Mouse (Mus musculus) hindbrain, embryonic 15.5 days (tissue): ENCODE data around the gene Fbxo24. TPM values are rescaled to one million over a fixed set of nuclear protein-coding genes. Genes with fewer than 3 reads are reported as not detected.

ENCODE experiments used
- ATAC-seq: fragments of 200-750 bp; cut with Nextera tagmentation; 2 replicates; pipeline ENCODE4 v1.8.0; 2017; ENCODE audit warnings: low read depth, moderate number of reproducible peaks, moderate TSS enrichment; ENCODE audit not compliant: low FRiP score
- H3K27ac ChIP-seq: fragments of 300-500 bp; sonication (generic); replicated peaks from 2 replicates; pipeline ENCODE4 v1.5.1; 2015; ENCODE audit warnings: mild to moderate bottlenecking, inconsistent platforms
- H3K27me3 ChIP-seq: fragments of 300-500 bp; sonication (generic); 2 replicates; pipeline ENCODE4 v1.6.1; 2015; ENCODE audit warnings: control low read depth, inconsistent platforms
- H3K36me3 ChIP-seq: fragments of 300-500 bp; sonication (generic); 2 replicates; pipeline ENCODE4 v1.6.1; 2015; ENCODE audit warnings: control low read depth, inconsistent platforms
- H3K4me1 ChIP-seq: fragments of 300-500 bp; sonication (generic); replicated peaks from 2 replicates; pipeline ENCODE4 v1.6.1; 2015; ENCODE audit warnings: control low read depth, inconsistent platforms
- H3K4me2 ChIP-seq: fragments of 300-500 bp; sonication (generic); 2 replicates; pipeline ENCODE4 v1.6.1; 2015; ENCODE audit warnings: moderate library complexity, mild to moderate bottlenecking, inconsistent platforms
- H3K4me3 ChIP-seq: fragments of 300-500 bp; sonication (generic); 2 replicates; pipeline ENCODE4 v1.5.1; 2015; ENCODE audit warnings: mild to moderate bottlenecking, inconsistent platforms
- H3K9ac ChIP-seq: fragments of 300-500 bp; sonication (generic); 2 replicates; pipeline ENCODE4 v1.6.1; 2015; ENCODE audit warnings: inconsistent platforms
- H3K9me3 ChIP-seq: fragments of 300-500 bp; sonication (generic); 2 replicates; pipeline ENCODE4 v1.6.1; 2016; ENCODE audit warnings: control low read depth, inconsistent platforms
- WGBS: fragments of 180-500 bp; shearing (Covaris S2); methylation state at CpG from one replicate; pipeline ENCODE4 v1.1.7; 2015; 5-methylcytosine and 5-hydroxymethylcytosine counted together
- polyA plus RNA-seq: library from polyadenylated mRNA; unstranded; fragments of >200 nt; fragmentation: Nextera tagmentation; extraction: Ambion mirVana; gene quantifications from 2 replicates; pipeline ENCODE4 v1.2.1, GENCODE M21; 2015

Gene Fbxo24
- 0.12 and 0.31 TPM in 2 replicates for polyA plus RNA-seq

DNA sequence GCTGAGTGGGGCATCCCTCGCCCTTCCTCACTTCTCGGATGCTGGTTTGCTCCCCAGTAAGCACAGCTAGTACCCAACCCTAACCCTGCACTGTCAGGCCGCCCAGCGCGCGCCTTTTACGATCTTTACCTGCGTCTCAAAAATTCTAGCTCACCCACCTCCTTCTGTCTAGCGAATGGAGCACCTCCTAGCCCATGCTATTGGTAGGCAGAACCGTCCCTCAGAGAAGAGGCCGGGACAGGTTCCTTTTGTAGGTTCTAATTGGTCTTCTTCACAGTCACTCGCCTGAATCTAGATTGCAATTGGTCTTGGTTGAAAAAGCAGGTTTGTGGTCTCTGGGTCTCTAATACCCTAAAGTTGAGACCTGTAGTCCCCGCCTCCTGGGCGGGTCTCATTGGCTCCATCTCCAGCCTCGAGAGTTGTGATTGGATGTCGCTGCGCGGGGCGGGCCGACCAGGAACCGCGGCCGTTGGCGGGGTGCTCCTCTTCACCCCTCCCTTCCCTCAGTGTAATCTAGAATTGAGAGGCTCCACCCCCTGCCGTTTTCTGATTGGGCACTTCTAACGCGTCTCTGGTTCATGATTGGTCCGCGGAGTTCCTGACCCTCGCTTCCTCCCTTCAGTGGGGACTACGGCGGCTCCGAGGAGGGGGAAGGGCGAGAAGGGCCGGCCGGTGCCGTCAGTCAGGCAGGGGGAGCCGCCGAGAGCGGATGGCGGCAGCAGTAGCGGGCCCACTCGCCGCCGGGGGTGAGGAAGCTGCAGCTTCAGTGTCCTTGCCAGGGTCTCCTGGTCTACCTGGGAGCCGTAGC, at the start of gene Fbxo24, which contains the start of the genes Lrch4 and Gm20605:
TSS of gene Fbxo24 (minus strand) at position 505 of the 808 bp plus-strand sequence.
TSS of gene Lrch4 (plus strand) at position 624 of the 808 bp plus-strand sequence.
TSS of gene Gm20605 (plus strand) at position 678 of the 808 bp plus-strand sequence.
- Histone ChIP-seq H3K27me3 (no peaks in the 10 kb centered on the region), H3K4me1 (peaks cover 45% of the 10 kb centered on the region), H3K36me3 (no peaks in the 10 kb centered on the region), H3K9ac (peak within 1 kb of the TSS; percentile 86), H3K9me3 (no peaks in the 10 kb centered on the region), H3K4me3 (peak within 1 kb of the TSS; percentile 83), H3K4me2 (peak within 1 kb of the TSS; percentile 95), H3K27ac (peak within 1 kb of the TSS; percentile 90)
- WGBS, result under 1% methylated on average over 46 of the region's 46 CpGs
- peak; percentile 99 for ATAC-seq

DNA sequence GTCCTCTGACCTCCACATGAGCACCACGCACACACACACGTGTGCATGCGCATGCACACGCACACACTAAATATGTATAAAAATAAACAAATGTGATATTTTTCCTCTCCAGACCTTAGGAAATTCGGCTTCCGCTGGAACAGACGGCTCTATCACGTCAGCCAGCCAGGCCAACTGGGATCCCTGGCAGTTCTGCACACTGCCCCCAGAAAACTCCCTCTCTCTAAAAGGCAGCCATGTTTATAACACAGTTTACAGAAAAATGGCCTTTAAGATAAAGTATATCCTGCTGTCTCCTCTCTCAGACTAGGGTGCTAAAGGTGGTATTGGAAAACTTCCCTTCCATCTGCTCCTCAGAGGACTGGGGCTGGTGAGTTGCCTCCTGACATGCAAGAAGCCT, 49.1 kb upstream of the Fbxo24 start:
- Histone ChIP-seq H3K27me3 (no peaks in the 10 kb centered on the region), H3K36me3 (no peaks in the 10 kb centered on the region), H3K4me3 (no peak overlapping the region), H3K27ac (no peak overlapping the region), H3K9ac (no peak overlapping the region), H3K4me1 (peaks cover 14% of the 10 kb centered on the region), H3K9me3 (no peaks in the 10 kb centered on the region), H3K4me2 (no peak overlapping the region)
- ATAC-seq, result no peak
- 97% methylated on average over 8 of the region's 8 CpGs for WGBS

DNA sequence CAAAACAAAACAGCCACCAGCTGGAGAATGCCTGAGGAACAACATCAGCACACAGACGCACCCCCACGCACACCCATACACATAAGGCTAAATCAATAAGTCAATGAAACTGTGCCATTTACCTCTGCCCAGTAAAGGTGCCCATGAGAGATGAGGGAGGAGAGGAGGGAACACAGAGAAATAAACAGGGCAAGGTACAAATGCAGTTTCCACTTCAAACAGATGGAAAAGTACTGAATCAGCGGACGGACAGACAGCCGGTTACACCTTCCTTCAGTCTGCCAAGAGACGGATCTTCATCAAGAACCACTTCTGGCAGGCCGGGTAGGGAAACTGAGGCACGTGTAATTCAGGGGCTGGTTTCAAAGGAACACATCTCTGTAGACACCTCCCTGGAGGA, 46.0 kb upstream of the Fbxo24 start:
- no peak overlapping the region for H3K9ac ChIP-seq
- no peaks in the 10 kb centered on the region for H3K36me3 ChIP-seq
- no peak overlapping the region for H3K27ac ChIP-seq
- no peak overlapping the region for H3K4me3 ChIP-seq
- H3K27me3 ChIP-seq, result no peaks in the 10 kb centered on the region
- WGBS, result 94% methylated on average over 8 of the region's 8 CpGs
- H3K4me2 ChIP-seq, result no peak overlapping the region
- H3K9me3 ChIP-seq, result no peaks in the 10 kb centered on the region
- no peak for ATAC-seq
- H3K4me1 ChIP-seq, result peaks cover 9% of the 10 kb centered on the region; the same call in 1 of the 2 replicates

DNA sequence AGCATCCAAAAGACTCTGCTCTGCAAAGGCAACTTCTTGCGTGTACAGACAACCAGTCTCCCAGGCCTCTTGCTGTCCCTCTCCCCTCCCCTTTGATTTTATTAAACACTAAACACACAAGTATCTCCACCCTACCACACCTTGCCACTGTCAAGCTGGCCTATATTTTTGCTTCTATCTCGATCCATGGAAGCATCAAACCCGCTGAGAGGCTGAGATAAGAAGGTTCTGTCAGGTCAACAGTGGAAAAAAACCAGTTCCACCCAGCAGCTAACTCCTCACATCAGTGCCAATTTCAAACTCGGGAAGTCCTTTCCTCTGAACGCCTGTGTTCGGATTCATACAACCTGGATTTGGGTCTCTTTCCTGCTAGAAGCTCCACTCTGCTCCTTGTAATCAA, 44.2 kb upstream of the Fbxo24 start:
- no peaks in the 10 kb centered on the region for H3K27me3 ChIP-seq
- no peak overlapping the region for H3K9ac ChIP-seq
- no peak overlapping the region for H3K27ac ChIP-seq
- H3K4me1 ChIP-seq, result peaks cover 9% of the 10 kb centered on the region; the same call in 1 of the 2 replicates
- no peaks in the 10 kb centered on the region for H3K9me3 ChIP-seq
- ATAC-seq, result no peak
- H3K4me2 ChIP-seq, result no peak overlapping the region
- H3K4me3 ChIP-seq, result no peak overlapping the region
- no peaks in the 10 kb centered on the region for H3K36me3 ChIP-seq
- 93% methylated on average over 6 of the region's 6 CpGs for WGBS

DNA sequence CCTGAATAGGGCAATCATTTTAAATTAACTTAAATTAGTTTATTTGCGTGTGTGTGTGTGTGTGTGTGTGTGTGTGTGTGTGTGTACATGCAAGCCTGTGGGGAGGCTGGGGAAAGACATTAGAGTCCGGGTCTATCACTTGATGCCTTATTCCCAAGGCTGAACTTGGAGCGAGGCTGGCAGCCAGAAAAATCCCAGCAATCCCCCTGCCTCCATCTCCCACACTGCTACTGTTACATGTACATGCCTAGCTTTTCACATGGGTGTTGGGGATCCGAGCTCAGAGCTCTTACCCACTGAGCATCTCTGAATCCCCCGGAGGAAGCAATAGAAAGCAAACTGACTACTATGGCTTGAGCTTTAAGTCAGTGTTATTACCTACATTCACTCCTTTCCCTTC, 43.6 kb upstream of the Fbxo24 start:
- H3K9ac ChIP-seq, result no peak overlapping the region

DNA sequence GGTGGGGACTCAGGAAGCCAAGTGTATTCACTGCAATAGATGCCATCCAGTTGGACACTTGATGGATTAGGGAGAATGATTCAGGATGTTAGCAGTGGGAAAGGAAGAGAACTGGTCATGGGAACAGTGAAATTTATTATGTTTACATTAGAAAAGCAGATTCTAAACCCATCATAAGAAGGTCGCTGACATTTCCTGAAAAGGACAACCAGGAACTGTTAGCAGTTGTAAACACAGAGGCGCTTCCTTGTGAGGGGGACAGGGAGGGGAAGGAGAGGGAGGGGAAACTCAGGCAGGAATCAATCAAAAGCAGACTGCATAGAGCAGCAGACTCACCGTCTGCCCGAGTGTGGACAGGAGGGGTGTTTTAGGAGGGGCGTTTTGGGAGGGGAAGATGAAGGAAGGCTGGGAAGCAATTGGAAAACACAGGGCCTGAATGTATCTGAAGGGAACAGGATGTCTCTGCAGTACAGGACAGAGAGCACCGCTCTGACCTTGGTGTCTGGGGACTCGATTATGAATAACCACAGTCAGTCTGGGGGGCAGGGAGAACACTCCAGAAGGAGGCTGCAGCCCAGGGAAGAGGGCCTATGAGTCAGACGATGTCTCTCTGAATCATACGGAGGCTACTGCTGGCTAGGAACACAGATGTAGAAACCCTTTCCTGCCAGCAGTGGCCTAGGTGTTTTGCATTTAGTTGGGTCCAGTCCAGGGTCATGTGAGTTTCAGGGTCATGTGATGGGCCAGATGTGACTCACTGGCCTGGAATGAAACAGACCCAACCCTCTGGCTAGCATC, 42.8 kb upstream of the Fbxo24 start:
- Histone ChIP-seq H3K9ac (no peak overlapping the region), H3K36me3 (peaks cover 5% of the 10 kb centered on the region), H3K4me3 (no peak overlapping the region), H3K4me1 (peaks cover 9% of the 10 kb centered on the region; the same call in 1 of the 2 replicates), H3K9me3 (no peaks in the 10 kb centered on the region), H3K27me3 (no peaks in the 10 kb centered on the region), H3K27ac (no peak overlapping the region), H3K4me2 (no peak overlapping the region)
- WGBS, result 44% methylated on average over 9 of the region's 9 CpGs
- no peak for ATAC-seq

More for the DNA sequence above, 43.6 kb upstream of the Fbxo24 start:
- Histone ChIP-seq H3K4me3 (no peak overlapping the region), H3K4me1 (peaks cover 9% of the 10 kb centered on the region; the same call in 1 of the 2 replicates), H3K27me3 (no peaks in the 10 kb centered on the region), H3K4me2 (no peak overlapping the region), H3K36me3 (no peaks in the 10 kb centered on the region), H3K27ac (no peak overlapping the region), H3K9me3 (no peaks in the 10 kb centered on the region)
- 81% methylated on average over 5 of the region's 5 CpGs for WGBS
- ATAC-seq, result no peak

DNA sequence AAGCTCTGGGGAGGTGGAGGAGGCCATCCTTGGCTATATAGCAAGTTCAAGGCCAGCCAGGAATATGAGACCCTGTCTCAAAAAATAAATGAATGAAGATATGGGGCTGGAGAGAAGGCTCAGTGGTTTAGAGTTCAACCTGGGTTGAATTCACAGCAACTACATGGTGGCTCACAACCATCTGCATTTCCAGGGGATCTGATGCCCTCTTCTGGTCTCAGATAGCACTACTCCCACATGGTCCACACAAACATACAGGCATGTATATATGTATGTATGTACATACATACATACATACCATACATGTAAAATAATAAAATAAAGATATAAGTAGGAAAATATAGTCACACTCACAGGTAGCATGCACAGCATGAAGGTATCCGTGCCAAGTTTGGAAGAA, 41.4 kb upstream of the Fbxo24 start:
- Histone ChIP-seq H3K4me2 (no peak overlapping the region), H3K36me3 (peaks cover 18% of the 10 kb centered on the region), H3K9ac (no peak overlapping the region), H3K9me3 (no peaks in the 10 kb centered on the region), H3K27ac (no peak overlapping the region; the same call in 1 of the 2 replicates), H3K4me1 (peaks cover 9% of the 10 kb centered on the region; the same call in 1 of the 2 replicates), H3K4me3 (no peak overlapping the region), H3K27me3 (no peaks in the 10 kb centered on the region)
- 92% methylated on average over 1 of the region's 1 CpGs for WGBS
- no peak for ATAC-seq

DNA sequence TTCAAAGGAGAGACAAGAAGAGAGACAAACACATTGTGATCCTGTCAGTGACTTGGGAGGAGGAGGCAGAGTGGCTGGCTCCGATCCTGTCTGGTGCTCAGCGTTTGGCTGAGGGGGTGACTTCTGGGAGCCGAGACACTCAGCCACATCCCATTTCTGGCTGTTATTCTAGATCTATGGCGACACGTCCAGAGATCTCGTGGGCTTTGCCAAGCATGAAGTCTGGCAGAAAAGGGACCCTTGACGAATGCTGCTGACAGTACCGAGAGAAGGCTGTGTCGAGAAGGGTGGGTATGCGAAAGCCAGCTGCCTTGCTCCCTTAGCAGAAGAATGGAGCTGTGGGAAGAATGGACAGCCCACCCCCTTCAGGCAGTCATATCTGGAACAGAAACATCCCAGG, 40.2 kb upstream of the Fbxo24 start:
- Histone ChIP-seq H3K4me2 (no peak overlapping the region), H3K4me1 (peaks cover 9% of the 10 kb centered on the region; the same call in 1 of the 2 replicates), H3K9ac (no peak overlapping the region), H3K9me3 (no peaks in the 10 kb centered on the region), H3K27ac (peak overlapping the region; percentile 51; the same call in 1 of the 2 replicates), H3K36me3 (peaks cover 25% of the 10 kb centered on the region), H3K4me3 (no peak overlapping the region), H3K27me3 (no peaks in the 10 kb centered on the region)
- ATAC-seq, result no peak
- 64% methylated on average over 10 of the region's 10 CpGs for WGBS

DNA sequence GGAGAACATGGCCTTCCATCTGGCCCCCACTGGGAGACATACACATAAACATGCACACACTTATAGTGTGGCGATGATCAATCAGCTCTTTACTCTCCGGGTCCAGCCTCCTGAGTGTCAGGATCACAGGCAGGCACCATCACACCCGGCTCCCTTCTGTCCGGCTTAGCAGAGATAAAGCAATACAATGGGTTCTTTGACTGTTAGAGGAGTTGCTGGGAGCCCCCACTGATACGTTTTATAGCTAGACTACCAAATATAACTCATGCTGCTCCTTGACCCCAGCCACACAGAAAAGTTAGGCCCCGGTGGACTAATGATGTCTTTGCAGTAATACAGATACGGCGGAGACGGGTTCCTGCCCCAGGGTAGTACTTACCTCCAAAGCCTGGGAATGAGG, 34.3 kb upstream of the Fbxo24 start:
- 74% methylated on average over 9 of the region's 9 CpGs for whole genome bisulfite sequencing
- Histone ChIP-seq H3K4me3 (no peak overlapping the region), H3K36me3 (peaks cover 50% of the 10 kb centered on the region), H3K9me3 (no peaks in the 10 kb centered on the region), H3K27me3 (no peaks in the 10 kb centered on the region), H3K4me2 (no peak overlapping the region), H3K4me1 (no peaks in the 10 kb centered on the region), H3K27ac (no peak overlapping the region), H3K9ac (no peak overlapping the region)
- no peak for ATAC-seq

DNA sequence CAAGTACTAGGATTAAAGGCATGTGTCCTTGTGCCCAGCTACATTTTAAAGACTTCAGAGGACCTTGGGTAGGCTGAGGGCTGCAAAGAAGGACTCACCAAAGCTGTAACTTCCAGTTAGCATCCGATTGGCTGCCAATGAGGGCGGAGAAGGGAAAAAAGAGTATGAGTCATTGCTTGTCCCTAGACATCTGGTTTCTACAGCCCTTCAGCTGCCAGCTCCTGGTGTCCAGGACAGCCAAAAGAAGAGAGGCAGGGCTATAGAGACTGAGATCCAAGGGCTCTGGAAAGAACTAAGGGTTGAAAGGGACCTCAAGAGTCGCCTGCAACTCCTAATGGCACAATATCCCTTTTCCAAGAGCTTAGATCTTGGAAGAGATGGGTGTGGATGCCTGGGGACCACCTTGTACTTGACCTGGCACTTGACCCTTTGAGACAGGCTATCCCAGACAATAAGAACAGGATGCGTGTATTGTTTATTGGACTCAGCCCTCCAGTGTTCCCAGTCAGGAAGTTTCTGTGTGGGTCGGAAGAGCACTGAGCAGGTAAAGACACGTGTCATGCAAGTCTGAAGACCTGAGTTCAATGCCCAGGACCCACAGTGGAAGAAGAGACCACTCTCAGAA, 31.4 kb upstream of the Fbxo24 start:
- peaks cover 32% of the 10 kb centered on the region for H3K36me3 ChIP-seq
- no peak overlapping the region for H3K9ac ChIP-seq
- WGBS, result 94% methylated on average over 6 of the region's 6 CpGs
- H3K27me3 ChIP-seq, result no peaks in the 10 kb centered on the region
- no peak overlapping the region for H3K4me3 ChIP-seq
- no peaks in the 10 kb centered on the region for H3K9me3 ChIP-seq
- H3K4me1 ChIP-seq, result 0 out of 2 replicates have a peak, but pooled peaks cover 3% of the 10 kb centered on the region
- H3K4me2 ChIP-seq, result no peak overlapping the region
- H3K27ac ChIP-seq, result no peak overlapping the region
- ATAC-seq, result no peak

DNA sequence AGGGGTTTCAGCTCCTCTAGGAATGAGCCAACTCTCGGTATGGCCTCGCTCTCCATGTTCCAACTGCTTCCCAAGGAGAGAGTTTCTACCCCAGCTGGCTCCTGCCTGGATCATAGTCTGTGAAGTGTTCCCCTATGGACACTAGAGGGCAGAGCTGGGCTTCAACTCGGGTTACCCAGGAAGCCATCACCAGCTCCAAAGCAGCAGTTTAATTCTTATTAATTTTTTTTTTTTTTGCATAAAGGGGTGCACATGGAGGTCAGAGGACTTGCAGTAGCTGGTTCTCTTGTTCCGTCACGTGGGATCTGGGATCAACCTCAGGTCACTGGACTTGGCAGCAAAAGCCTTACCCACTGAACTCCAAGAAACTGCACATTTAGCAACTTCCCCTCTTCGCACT, 28.2 kb upstream of the Fbxo24 start:
- H3K4me2 ChIP-seq, result no peak overlapping the region
- WGBS, result 27% methylated on average over 6 of the region's 6 CpGs
- no peak overlapping the region for H3K4me3 ChIP-seq
- 0 out of 2 replicates have a peak, but pooled peaks cover 3% of the 10 kb centered on the region for H3K4me1 ChIP-seq
- H3K27ac ChIP-seq, result 0 out of 2 replicates have a peak overlapping the region, but pooled peaks have one; percentile 50
- no peaks in the 10 kb centered on the region for H3K9me3 ChIP-seq
- peaks cover 23% of the 10 kb centered on the region for H3K36me3 ChIP-seq
- H3K9ac ChIP-seq, result no peak overlapping the region
- H3K27me3 ChIP-seq, result no peaks in the 10 kb centered on the region
- peak; percentile 35; the same call in 1 of the 2 replicates for ATAC-seq
